ENCODE assay signal across 31 mouse cellular contexts in the genomic region with DNA sequence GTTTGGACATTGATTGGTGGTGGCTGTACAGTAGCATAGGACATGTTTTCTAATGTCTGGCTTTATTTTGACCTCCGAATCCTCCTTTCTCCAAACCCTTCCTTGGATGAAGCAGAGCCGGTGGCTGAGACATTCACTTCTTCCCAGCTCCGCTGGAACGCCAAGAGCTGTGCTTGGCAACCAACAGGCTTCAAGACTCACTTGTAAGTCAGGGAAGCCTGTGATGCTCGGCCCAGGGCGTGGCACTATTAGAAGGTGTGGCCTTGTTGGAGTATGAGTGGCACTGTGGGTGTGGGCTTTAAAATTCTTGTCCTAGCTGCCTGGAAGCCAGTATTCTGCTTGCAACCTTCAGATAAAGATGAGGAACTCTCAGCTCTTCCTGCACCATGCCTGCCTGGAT.
"Had no signal": no experiment of that assay in that cellular context is flagged by ENCODE, and none has a peak within 500 bp of the region (broad histone marks: within the 10 kb centered on the region; RNA-seq: fewer than 3 reads in every experiment).

No protein-coding gene starts in this region.

- DNase-seq: left cerebral cortex, postnatal 4 days; liver; liver, embryonic 13.5 days; liver, postnatal 0 days; lung, adult 18-20 months; lung, adult 2 months; lung, embryonic 14.5 days; lung, postnatal 10 days; lung, postnatal 14 days; lung, postnatal 36 days; lung, postnatal 4 days; midbrain, embryonic 14.5 days had no signal

- H3K4me2 ChIP-seq: limb, embryonic 12.5 days; limb, embryonic 13.5 days; limb, embryonic 15.5 days; liver, embryonic 11.5 days; liver, embryonic 12.5 days; liver, embryonic 13.5 days; liver, embryonic 15.5 days; lung, embryonic 14.5 days; lung, embryonic 15.5 days; midbrain, embryonic 12.5 days; midbrain, embryonic 13.5 days; midbrain, embryonic 15.5 days; neural tube, embryonic 12.5 days had no signal

- H3K4me1 ChIP-seq: liver, embryonic 12.5 days; liver, embryonic 13.5 days; liver, embryonic 15.5 days; lung, embryonic 15.5 days; megakaryocyte, embryonic 14.5 days; midbrain, embryonic 10.5 days; midbrain, embryonic 12.5 days; midbrain, embryonic 13.5 days; midbrain, embryonic 15.5 days; neural tube, embryonic 12.5 days had no signal

- H3K27me3 ChIP-seq: limb, embryonic 12.5 days; limb, embryonic 13.5 days; limb, embryonic 15.5 days; liver, embryonic 12.5 days; liver, embryonic 13.5 days; liver, embryonic 15.5 days; lung, embryonic 15.5 days; midbrain, embryonic 12.5 days; midbrain, embryonic 13.5 days; midbrain, embryonic 15.5 days; neural tube, embryonic 12.5 days had no signal

- H3K9me3 ChIP-seq: limb, embryonic 10.5 days; limb, embryonic 12.5 days; limb, embryonic 13.5 days; limb, embryonic 15.5 days; liver, embryonic 12.5 days; liver, embryonic 13.5 days; liver, embryonic 15.5 days; lung, embryonic 15.5 days; megakaryocyte, embryonic 14.5 days; midbrain, embryonic 10.5 days; midbrain, embryonic 12.5 days; midbrain, embryonic 13.5 days; midbrain, embryonic 15.5 days; neural tube, embryonic 12.5 days had no signal

- H3K36me3 ChIP-seq: limb, embryonic 10.5 days; limb, embryonic 12.5 days; limb, embryonic 13.5 days; limb, embryonic 15.5 days; liver, embryonic 12.5 days; liver, embryonic 13.5 days; liver, embryonic 15.5 days; lung, embryonic 15.5 days; midbrain, embryonic 10.5 days; midbrain, embryonic 12.5 days; midbrain, embryonic 13.5 days; midbrain, embryonic 15.5 days; neural tube, embryonic 12.5 days had no signal

- H3K9ac ChIP-seq: limb, embryonic 12.5 days; limb, embryonic 13.5 days; limb, embryonic 15.5 days; liver, embryonic 12.5 days; liver, embryonic 13.5 days; liver, embryonic 14.5 days; liver, embryonic 15.5 days; liver, postnatal 0 days; lung, embryonic 14.5 days; lung, embryonic 15.5 days; midbrain, embryonic 12.5 days; midbrain, embryonic 13.5 days; midbrain, embryonic 15.5 days; neural tube, embryonic 12.5 days had no signal

- ATAC-seq: liver, embryonic 12.5 days; liver, postnatal 0 days; lung, postnatal 0 days; midbrain, embryonic 13.5 days; midbrain, embryonic 15.5 days; midbrain, embryonic 16.5 days had no signal

- H3K4me3 ChIP-seq: limb, embryonic 10.5 days; limb, embryonic 12.5 days; limb, embryonic 13.5 days; limb, embryonic 15.5 days; liver, embryonic 12.5 days; liver, embryonic 13.5 days; liver, embryonic 15.5 days; lung, embryonic 15.5 days; megakaryocyte, embryonic 14.5 days; midbrain, embryonic 10.5 days; midbrain, embryonic 12.5 days; midbrain, embryonic 13.5 days; midbrain, embryonic 15.5 days; myocyte; neural tube, embryonic 12.5 days had no signal

- H3K27ac ChIP-seq: limb, embryonic 10.5 days; limb, embryonic 15.5 days; liver, embryonic 12.5 days; liver, embryonic 13.5 days; liver, embryonic 14.5 days; liver, embryonic 15.5 days; lung, embryonic 15.5 days; macrophage; midbrain, embryonic 10.5 days; midbrain, embryonic 12.5 days; midbrain, embryonic 13.5 days; midbrain, embryonic 15.5 days; neural tube, embryonic 12.5 days had no signal
